Mouse (Mus musculus): ENCODE results near the gene Pdik1l. TPM values are rescaled to one million over a fixed set of nuclear protein-coding genes. Genes with fewer than 3 reads are reported as not detected.
"Not testable (repeated sequence)": the region's sequence is repeated elsewhere in the genome, so short reads cannot be mapped to it uniquely, and the experiment has no call there.

Gene Pdik1l
- polyA plus RNA-seq, 1 experiment from 2014 or later: 17.9 TPM

GRCm38 (mm10) chr4:134273417-134274345 is 14.0 kb downstream of the Pdik1l start:
- H3K27me3 ChIP-seq (replicated peaks): no peaks in the 10 kb centered on the region
- peak overlapping the region; percentile 51 for H3K4me2 ChIP-seq (replicated peaks)
- WGBS: 4% methylated on average over 14 of the region's 14 CpGs
- no peaks in the 10 kb centered on the region for H3K9me3 ChIP-seq
- H3K4me3 ChIP-seq (replicated peaks): peak overlapping the region; percentile 11; the same call in 1 of the 2 replicates
- 0 out of 2 replicates have a peak overlapping the region, but pooled peaks have one; percentile 1 for H3K27ac ChIP-seq
- ATAC-seq: peak; percentile 85
- H3K36me3 ChIP-seq: peaks cover 10% of the 10 kb centered on the region
- H3K4me1 ChIP-seq (replicated peaks): 0 out of 2 replicates have a peak, but pooled peaks cover 2% of the 10 kb centered on the region
- H3K9ac ChIP-seq: no peak overlapping the region

- Histone ChIP-seq H3K27me3 (replicated peaks) (no peaks in the 10 kb centered on the region), H3K9ac (no peak overlapping the region), H3K4me2 (replicated peaks) (peak overlapping the region; percentile 51), H3K36me3 (peaks cover 10% of the 10 kb centered on the region; the same call in 1 of the 2 replicates), H3K27ac (0 out of 2 replicates have a peak overlapping the region, but pooled peaks have one; percentile 1), H3K4me3 (replicated peaks) (peak overlapping the region; percentile 11; the same call in 1 of the 2 replicates), H3K4me1 (replicated peaks) (0 out of 2 replicates have a peak, but pooled peaks cover 2% of the 10 kb centered on the region), H3K9me3 (no peaks in the 10 kb centered on the region)
- peak; percentile 47; the same call in 1 of the 2 replicates for ATAC-seq
- 19% methylated on average over 12 of the region's 13 CpGs for WGBS
Observed at GRCm38 (mm10) chr4:134272731-134273416, 14.8 kb downstream of the Pdik1l start.

GRCm38 (mm10) chr4:134271979-134272378 is 15.7 kb downstream of the Pdik1l start:
- no peak for ATAC-seq
- H3K27me3 ChIP-seq (replicated peaks): no peaks in the 10 kb centered on the region
- no peak overlapping the region for H3K27ac ChIP-seq
- H3K4me2 ChIP-seq (replicated peaks): no peak overlapping the region
- 0 out of 2 replicates have a peak, but pooled peaks cover 2% of the 10 kb centered on the region for H3K4me1 ChIP-seq (replicated peaks)
- H3K9ac ChIP-seq: no peak overlapping the region
- H3K9me3 ChIP-seq: no peaks in the 10 kb centered on the region
- no peak overlapping the region for H3K4me3 ChIP-seq (replicated peaks)
- H3K36me3 ChIP-seq: peaks cover 3% of the 10 kb centered on the region; the same call in 1 of the 2 replicates
- WGBS: 82% methylated on average over 7 of the region's 7 CpGs

- H3K27ac ChIP-seq; H3K9me3 ChIP-seq; H3K4me1 ChIP-seq (replicated peaks); H3K4me2 ChIP-seq (replicated peaks); H3K9ac ChIP-seq; ATAC-seq; H3K36me3 ChIP-seq; H3K4me3 ChIP-seq (replicated peaks); H3K27me3 ChIP-seq (replicated peaks): not testable (repeated sequence)
Observed at GRCm38 (mm10) chr4:134269622-134270021, 18.1 kb downstream of the Pdik1l start.

- no peaks in the 10 kb centered on the region for H3K36me3 ChIP-seq
- no peak for ATAC-seq
- H3K4me3 ChIP-seq (replicated peaks): no peak overlapping the region
- no peak overlapping the region for H3K9ac ChIP-seq
- no peaks in the 10 kb centered on the region for H3K9me3 ChIP-seq
- H3K27ac ChIP-seq: no peak overlapping the region
- H3K27me3 ChIP-seq (replicated peaks): no peaks in the 10 kb centered on the region
- WGBS: 77% methylated on average over 19 of the region's 19 CpGs
- H3K4me2 ChIP-seq (replicated peaks): no peak overlapping the region
- H3K4me1 ChIP-seq (replicated peaks): 0 out of 2 replicates have a peak, but pooled peaks cover 2% of the 10 kb centered on the region
Observed at GRCm38 (mm10) chr4:134268102-134268655, 19.5 kb downstream of the Pdik1l start.

- 58% methylated on average over 9 of the region's 9 CpGs for WGBS
- Histone ChIP-seq H3K4me1 (replicated peaks) (no peaks in the 10 kb centered on the region), H3K27ac (no peak overlapping the region)
Observed at GRCm38 (mm10) chr4:134265860-134266585, 21.7 kb downstream of the Pdik1l start.

GRCm38 (mm10) chr4:134263191-134263590 is 24.5 kb downstream of the Pdik1l start:
- Histone ChIP-seq H3K36me3 (no peaks in the 10 kb centered on the region), H3K27ac (no peak overlapping the region), H3K9me3 (no peaks in the 10 kb centered on the region), H3K9ac (no peak overlapping the region), H3K27me3 (replicated peaks) (no peaks in the 10 kb centered on the region), H3K4me2 (replicated peaks) (no peak overlapping the region), H3K4me1 (replicated peaks) (no peaks in the 10 kb centered on the region), H3K4me3 (replicated peaks) (no peak overlapping the region)
- ATAC-seq: 0 out of 2 replicates have a peak, but pooled peaks have one; percentile 20
- 33% methylated on average over 6 of the region's 6 CpGs for WGBS

More at GRCm38 (mm10) chr4:134265860-134266585, 21.7 kb downstream of the Pdik1l start:
- H3K9ac ChIP-seq: no peak overlapping the region
- ATAC-seq: no peak
- no peaks in the 10 kb centered on the region for H3K36me3 ChIP-seq
- no peak overlapping the region for H3K4me2 ChIP-seq (replicated peaks)
- H3K4me3 ChIP-seq (replicated peaks): no peak overlapping the region
- H3K27me3 ChIP-seq (replicated peaks): no peaks in the 10 kb centered on the region
- no peaks in the 10 kb centered on the region for H3K9me3 ChIP-seq

GRCm38 (mm10) chr4:134258354-134258753 is 29.3 kb downstream of the Pdik1l start:
- Histone ChIP-seq H3K4me2 (replicated peaks) (no peak overlapping the region), H3K4me1 (replicated peaks) (peaks cover 25% of the 10 kb centered on the region; the same call in 1 of the 2 replicates), H3K4me3 (replicated peaks) (no peak overlapping the region), H3K27me3 (replicated peaks) (peaks cover 7% of the 10 kb centered on the region), H3K9ac (no peak overlapping the region), H3K9me3 (no peaks in the 10 kb centered on the region), H3K36me3 (no peaks in the 10 kb centered on the region), H3K27ac (no peak overlapping the region)
- 50% methylated on average over 11 of the region's 11 CpGs for WGBS
- no peak for ATAC-seq

- WGBS: 41% methylated on average over 11 of the region's 11 CpGs
- no peak for ATAC-seq
- Histone ChIP-seq H3K4me2 (replicated peaks) (no peak overlapping the region), H3K27ac (no peak overlapping the region), H3K9me3 (no peaks in the 10 kb centered on the region), H3K9ac (no peak overlapping the region), H3K27me3 (replicated peaks) (peaks cover 16% of the 10 kb centered on the region), H3K36me3 (no peaks in the 10 kb centered on the region), H3K4me3 (replicated peaks) (no peak overlapping the region), H3K4me1 (replicated peaks) (peaks cover 25% of the 10 kb centered on the region; the same call in 1 of the 2 replicates)
Observed at GRCm38 (mm10) chr4:134257198-134258009, 30.3 kb downstream of the Pdik1l start.

GRCm38 (mm10) chr4:134256407-134257197 is 31.1 kb downstream of the Pdik1l start:
- 0 out of 2 replicates have a peak overlapping the region, but pooled peaks have one; percentile 24 for H3K4me2 ChIP-seq (replicated peaks)
- no peak overlapping the region for H3K9ac ChIP-seq
- H3K27ac ChIP-seq: 0 out of 2 replicates have a peak overlapping the region, but pooled peaks have one; percentile 36
- no peaks in the 10 kb centered on the region for H3K36me3 ChIP-seq
- peak; percentile 21; the same call in 1 of the 2 replicates for ATAC-seq
- peaks cover 24% of the 10 kb centered on the region for H3K27me3 ChIP-seq (replicated peaks)
- H3K4me3 ChIP-seq (replicated peaks): no peak overlapping the region
- H3K4me1 ChIP-seq (replicated peaks): peaks cover 33% of the 10 kb centered on the region
- WGBS: 21% methylated on average over 18 of the region's 19 CpGs
- H3K9me3 ChIP-seq: no peaks in the 10 kb centered on the region

Measured in intestine, embryonic 15.5 days (tissue).